Mouse (Mus musculus): ENCODE results near the gene Clcn6. TPM values are rescaled to one million over a fixed set of nuclear protein-coding genes. Genes with fewer than 3 reads are reported as not detected.
A peak's percentile ranks its signal among the peaks of the same experiment; 100 is the strongest.

Clcn6 gene
- polyA plus RNA-seq, 1 experiment from 2014 or later, result 29.1 TPM

GRCm38 (mm10) chr4:148030506-148030905, 8.1 kb downstream of the Clcn6 start:
- Histone ChIP-seq H3K4me1 (no peaks in the 10 kb centered on the region), H3K9ac (no peak overlapping the region), H3K27ac (no peak overlapping the region), H3K9me3 (no peaks in the 10 kb centered on the region), H3K27me3 (replicated peaks) (no peaks in the 10 kb centered on the region), H3K4me3 (no peak overlapping the region), H3K4me2 (replicated peaks) (no peak overlapping the region), H3K36me3 (peaks cover 50% of the 10 kb centered on the region)
- ATAC-seq (ENCODE audit: low FRiP score, low read depth), result no peak
- 91% methylated on average over 5 of the region's 5 CpGs for WGBS

DNA sequence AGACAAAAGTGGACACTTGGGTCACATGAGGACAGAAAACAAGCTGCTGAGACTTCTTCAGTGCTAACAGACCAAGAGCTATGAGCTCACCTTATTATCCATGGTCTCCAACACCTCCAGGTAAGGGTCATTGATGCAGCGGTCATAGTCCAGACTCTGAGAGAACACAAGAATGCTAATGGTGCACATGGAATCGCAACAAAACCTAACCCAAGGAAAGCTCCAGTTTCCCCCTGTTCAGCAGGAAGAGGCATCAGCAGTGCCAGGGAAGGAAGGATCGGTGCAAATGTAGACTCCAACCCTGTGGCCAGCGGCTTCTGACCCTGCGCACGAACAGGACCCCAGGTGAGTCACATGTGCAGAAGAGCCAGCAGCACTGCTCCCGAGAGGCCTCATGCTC, 9.3 kb downstream of the Clcn6 start:
- Histone ChIP-seq H3K9ac (no peak overlapping the region), H3K4me2 (replicated peaks) (no peak overlapping the region), H3K4me1 (no peaks in the 10 kb centered on the region), H3K36me3 (peaks cover 52% of the 10 kb centered on the region), H3K27ac (no peak overlapping the region), H3K27me3 (replicated peaks) (no peaks in the 10 kb centered on the region), H3K9me3 (no peaks in the 10 kb centered on the region), H3K4me3 (no peak overlapping the region)
- no peak for ATAC-seq (ENCODE audit: low FRiP score, low read depth)
- WGBS, result 94% methylated on average over 7 of the region's 7 CpGs

- Histone ChIP-seq H3K27ac (no peak overlapping the region), H3K4me1 (peaks cover under 1% of the 10 kb centered on the region), H3K9ac (no peak overlapping the region), H3K4me3 (no peak overlapping the region), H3K36me3 (peaks cover 93% of the 10 kb centered on the region), H3K4me2 (replicated peaks) (no peak overlapping the region), H3K9me3 (no peaks in the 10 kb centered on the region), H3K27me3 (replicated peaks) (no peaks in the 10 kb centered on the region)
- no peak for ATAC-seq (ENCODE audit: low FRiP score, low read depth)
- WGBS, result 95% methylated on average over 3 of the region's 3 CpGs
Measured at GRCm38 (mm10) chr4:148024003-148024402, 14.6 kb downstream of the Clcn6 start.

- ATAC-seq (ENCODE audit: low FRiP score, low read depth), result peak; percentile 57
- 53% methylated on average over 2 of the region's 2 CpGs for whole genome bisulfite sequencing
- Histone ChIP-seq H3K4me3 (no peak overlapping the region), H3K9me3 (no peaks in the 10 kb centered on the region), H3K27me3 (replicated peaks) (no peaks in the 10 kb centered on the region), H3K27ac (0 out of 2 replicates have a peak overlapping the region, but pooled peaks have one; percentile 37), H3K36me3 (peaks cover 98% of the 10 kb centered on the region), H3K4me2 (replicated peaks) (no peak overlapping the region), H3K4me1 (peaks cover 5% of the 10 kb centered on the region), H3K9ac (0 out of 2 replicates have a peak overlapping the region, but pooled peaks have one; percentile 21)
Measured at GRCm38 (mm10) chr4:148018410-148018809, 20.2 kb downstream of the Clcn6 start.

GRCm38 (mm10) chr4:148016981-148017380, 21.6 kb downstream of the Clcn6 start:
- no peak overlapping the region for H3K4me2 ChIP-seq (replicated peaks)
- no peak overlapping the region for H3K27ac ChIP-seq
- no peak for ATAC-seq (ENCODE audit: low FRiP score, low read depth)
- H3K36me3 ChIP-seq, result peaks cover 98% of the 10 kb centered on the region
- H3K9ac ChIP-seq, result no peak overlapping the region
- H3K4me1 ChIP-seq, result peaks cover 5% of the 10 kb centered on the region
- no peak overlapping the region for H3K4me3 ChIP-seq
- 80% methylated on average over 3 of the region's 3 CpGs for WGBS
- H3K9me3 ChIP-seq, result no peaks in the 10 kb centered on the region
- H3K27me3 ChIP-seq (replicated peaks), result no peaks in the 10 kb centered on the region

DNA sequence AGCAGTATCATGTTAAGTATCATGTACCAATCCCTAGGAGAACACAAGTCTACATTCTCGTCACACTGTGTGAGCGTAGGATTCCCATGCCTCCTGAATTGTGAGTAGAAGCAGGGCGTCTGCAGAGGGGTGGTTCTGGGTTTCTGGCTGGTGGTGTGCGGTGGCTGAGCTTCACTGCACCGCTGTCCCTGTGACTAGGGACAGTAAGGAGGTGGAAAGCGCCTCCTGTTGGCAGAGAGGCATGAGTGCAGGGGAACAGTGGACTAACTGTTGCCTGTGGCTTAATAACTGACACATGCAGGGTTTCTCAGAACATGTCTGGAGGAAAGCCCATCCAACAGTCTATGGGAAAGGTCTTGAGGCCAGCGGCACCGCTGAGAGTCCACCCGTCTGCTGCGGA, 23.2 kb downstream of the Clcn6 start:
- Histone ChIP-seq H3K36me3 (peaks cover 98% of the 10 kb centered on the region), H3K27ac (no peak overlapping the region), H3K9me3 (no peaks in the 10 kb centered on the region), H3K27me3 (replicated peaks) (no peaks in the 10 kb centered on the region), H3K4me3 (no peak overlapping the region), H3K9ac (no peak overlapping the region), H3K4me1 (peaks cover 5% of the 10 kb centered on the region), H3K4me2 (replicated peaks) (no peak overlapping the region)
- 88% methylated on average over 10 of the region's 10 CpGs for WGBS
- no peak for ATAC-seq (ENCODE audit: low FRiP score, low read depth)

DNA sequence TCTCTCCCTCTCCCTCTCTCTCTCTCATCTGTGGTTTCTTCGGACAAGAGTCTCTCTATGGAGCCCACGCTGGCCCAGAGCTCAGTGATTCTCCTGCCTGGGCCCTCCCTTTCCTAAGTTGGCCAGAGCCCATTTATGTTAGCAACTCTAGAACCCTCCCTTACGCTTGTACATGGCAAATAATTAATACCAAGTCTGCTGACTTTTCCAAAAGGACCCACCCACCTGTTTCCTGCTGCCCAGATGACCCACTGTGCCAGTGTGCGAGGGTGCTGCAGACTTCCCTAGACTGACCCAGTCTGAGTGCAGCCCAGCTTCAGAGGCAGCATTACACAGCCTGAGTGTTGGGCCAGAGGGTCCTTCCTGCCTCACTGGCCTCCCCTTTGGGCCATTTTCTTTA, 26.4 kb downstream of the Clcn6 start:
- no peaks in the 10 kb centered on the region for H3K4me1 ChIP-seq
- no peaks in the 10 kb centered on the region for H3K27me3 ChIP-seq (replicated peaks)
- H3K27ac ChIP-seq, result no peak overlapping the region
- no peaks in the 10 kb centered on the region for H3K9me3 ChIP-seq
- no peak overlapping the region for H3K4me3 ChIP-seq
- WGBS, result 92% methylated on average over 4 of the region's 4 CpGs
- ATAC-seq (ENCODE audit: low FRiP score, low read depth), result no peak
- peaks cover 100% of the 10 kb centered on the region for H3K36me3 ChIP-seq
- H3K4me2 ChIP-seq (replicated peaks), result no peak overlapping the region
- H3K9ac ChIP-seq, result no peak overlapping the region

- Histone ChIP-seq H3K4me1 (no peaks in the 10 kb centered on the region), H3K27me3 (replicated peaks) (no peaks in the 10 kb centered on the region), H3K9ac (no peak overlapping the region), H3K9me3 (no peaks in the 10 kb centered on the region), H3K27ac (no peak overlapping the region), H3K4me2 (replicated peaks) (no peak overlapping the region), H3K4me3 (no peak overlapping the region), H3K36me3 (peaks cover 100% of the 10 kb centered on the region)
- no peak for ATAC-seq (ENCODE audit: low FRiP score, low read depth)
- 77% methylated on average over 3 of the region's 3 CpGs for WGBS
Measured at GRCm38 (mm10) chr4:148011332-148011731, 27.3 kb downstream of the Clcn6 start.

DNA sequence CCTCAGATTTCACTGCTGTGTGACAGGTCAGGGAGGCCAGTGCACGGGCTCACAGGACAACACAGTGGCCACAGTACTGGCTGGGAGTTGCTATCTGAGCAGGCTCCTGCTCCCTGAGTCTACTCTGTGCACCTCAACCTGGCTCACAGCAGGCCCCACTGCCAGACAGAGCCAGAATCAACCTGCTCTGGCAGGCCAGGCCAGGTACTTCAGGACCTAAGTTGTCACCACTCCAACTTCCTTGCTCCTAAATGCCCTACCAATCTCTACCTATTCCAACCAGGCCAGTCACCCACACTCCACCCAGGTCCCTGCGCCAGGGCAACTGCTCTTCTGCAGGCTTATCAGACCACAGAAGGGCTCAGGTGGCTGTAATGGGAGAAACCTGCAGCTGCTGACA, 29.0 kb downstream of the Clcn6 start:
- Histone ChIP-seq H3K9me3 (no peaks in the 10 kb centered on the region), H3K9ac (no peak overlapping the region), H3K27me3 (replicated peaks) (no peaks in the 10 kb centered on the region), H3K4me3 (no peak overlapping the region), H3K4me2 (replicated peaks) (no peak overlapping the region), H3K27ac (no peak overlapping the region), H3K36me3 (peaks cover 100% of the 10 kb centered on the region), H3K4me1 (no peaks in the 10 kb centered on the region)
- no peak for ATAC-seq (ENCODE audit: low FRiP score, low read depth)
- WGBS, result 94% methylated on average over 2 of the region's 2 CpGs

DNA sequence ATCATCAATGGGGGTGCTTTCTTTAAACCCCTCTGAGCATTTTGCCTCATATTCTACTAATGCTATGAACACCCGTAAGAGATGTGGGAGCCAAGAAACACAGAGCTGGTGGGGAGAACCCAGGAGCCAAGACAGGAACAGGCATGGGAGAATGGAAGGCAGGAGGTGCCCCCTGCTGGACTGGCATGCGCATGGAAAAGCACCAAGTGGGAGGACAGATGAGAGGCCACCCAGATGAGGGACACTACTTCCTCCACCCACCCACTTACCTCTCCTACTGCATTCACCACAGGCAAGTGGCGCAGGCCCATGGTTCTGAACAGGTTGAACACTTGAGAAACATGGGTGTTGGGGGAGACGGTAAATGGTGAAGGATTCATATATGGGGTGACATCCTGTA, 30.2 kb downstream of the Clcn6 start:
- Histone ChIP-seq H3K27ac (no peak overlapping the region), H3K4me1 (no peaks in the 10 kb centered on the region), H3K9ac (no peak overlapping the region), H3K9me3 (no peaks in the 10 kb centered on the region), H3K27me3 (replicated peaks) (no peaks in the 10 kb centered on the region), H3K36me3 (peaks cover 99% of the 10 kb centered on the region), H3K4me2 (replicated peaks) (no peak overlapping the region), H3K4me3 (no peak overlapping the region)
- 81% methylated on average over 4 of the region's 4 CpGs for WGBS
- ATAC-seq (ENCODE audit: low FRiP score, low read depth), result no peak

DNA sequence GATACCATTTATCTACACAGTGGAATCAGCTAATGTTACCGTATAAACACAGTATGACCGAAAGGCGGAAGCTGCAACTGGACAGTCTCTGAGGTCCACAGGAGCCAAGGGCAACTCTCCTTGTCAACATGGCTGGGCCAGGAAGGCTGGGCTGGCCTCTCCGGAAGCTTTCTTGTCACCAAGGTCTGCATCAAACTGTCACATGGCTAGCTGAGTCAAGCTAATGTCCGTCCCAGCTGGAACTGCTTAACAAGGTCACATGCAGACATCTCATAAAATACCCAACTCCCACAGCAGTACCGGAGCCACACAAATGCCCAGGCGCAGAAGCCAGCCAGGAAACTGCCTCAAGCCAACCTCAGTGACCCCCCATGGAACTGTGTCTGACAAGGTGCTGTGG, 34.3 kb downstream of the Clcn6 start:
- H3K9me3 ChIP-seq, result no peaks in the 10 kb centered on the region
- H3K9ac ChIP-seq, result no peak overlapping the region
- H3K4me1 ChIP-seq, result peaks cover 9% of the 10 kb centered on the region
- no peak overlapping the region for H3K27ac ChIP-seq
- H3K4me2 ChIP-seq (replicated peaks), result no peak overlapping the region
- no peaks in the 10 kb centered on the region for H3K27me3 ChIP-seq (replicated peaks)
- WGBS, result 89% methylated on average over 7 of the region's 7 CpGs
- peaks cover 60% of the 10 kb centered on the region for H3K36me3 ChIP-seq
- no peak for ATAC-seq (ENCODE audit: low FRiP score, low read depth)
- no peak overlapping the region for H3K4me3 ChIP-seq

- Histone ChIP-seq H3K4me1 (peaks cover 9% of the 10 kb centered on the region), H3K4me3 (no peak overlapping the region), H3K9ac (no peak overlapping the region), H3K27ac (no peak overlapping the region), H3K4me2 (replicated peaks) (no peak overlapping the region), H3K36me3 (peaks cover 35% of the 10 kb centered on the region), H3K9me3 (no peaks in the 10 kb centered on the region), H3K27me3 (replicated peaks) (no peaks in the 10 kb centered on the region)
- WGBS, result 49% methylated on average over 8 of the region's 8 CpGs
- ATAC-seq (ENCODE audit: low FRiP score, low read depth), result no peak
Measured at GRCm38 (mm10) chr4:148001866-148002265, 36.8 kb downstream of the Clcn6 start.

DNA sequence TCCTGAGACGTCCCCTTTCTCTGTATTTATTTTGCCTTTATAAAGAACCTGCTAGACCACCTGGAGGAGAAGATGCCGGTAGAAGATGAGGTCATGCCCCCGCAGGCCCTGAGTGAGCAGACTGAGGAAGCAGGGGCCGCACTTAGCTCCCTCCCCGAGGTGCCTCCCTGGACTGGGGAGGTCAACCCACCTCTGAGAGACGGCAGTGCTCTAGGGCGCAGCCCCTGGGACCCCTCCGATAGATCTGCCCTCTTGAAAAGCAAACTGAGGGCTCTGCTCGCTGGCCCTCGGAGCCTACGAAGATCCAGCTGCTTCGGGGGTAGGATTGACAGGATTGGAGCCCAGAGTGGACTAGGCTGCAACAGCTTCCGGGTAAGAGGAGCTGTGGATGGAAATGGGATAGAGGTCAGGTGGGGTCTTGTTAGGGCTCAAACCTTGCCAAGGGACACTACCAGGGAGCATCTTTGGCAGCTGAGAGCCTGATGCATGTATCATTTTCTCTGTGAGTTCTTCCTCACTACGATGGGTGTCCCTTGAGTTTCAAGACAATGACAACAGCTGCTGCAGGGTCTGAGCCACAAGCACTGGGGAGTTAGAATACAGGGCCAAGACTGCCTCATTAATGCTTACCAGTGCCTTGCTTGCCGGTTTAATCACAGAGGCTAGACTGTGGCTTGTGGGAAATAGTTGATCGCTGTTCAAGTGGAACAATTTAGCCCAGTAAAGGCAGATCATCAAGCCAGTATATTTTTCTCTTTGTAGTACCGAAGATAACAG, 37.4 kb downstream of the Clcn6 start:
- 82% methylated on average over 17 of the region's 17 CpGs for WGBS
- H3K4me2 ChIP-seq (replicated peaks), result no peak overlapping the region
- no peak overlapping the region for H3K4me3 ChIP-seq
- H3K4me1 ChIP-seq, result peaks cover 9% of the 10 kb centered on the region
- no peaks in the 10 kb centered on the region for H3K27me3 ChIP-seq (replicated peaks)
- H3K9ac ChIP-seq, result no peak overlapping the region
- peak; percentile 33 for ATAC-seq (ENCODE audit: low FRiP score, low read depth)
- H3K36me3 ChIP-seq, result peaks cover 29% of the 10 kb centered on the region
- no peak overlapping the region for H3K27ac ChIP-seq
- H3K9me3 ChIP-seq, result no peaks in the 10 kb centered on the region

Measured in neural tube, embryonic 12.5 days (tissue).